Mouse (Mus musculus) thymus, postnatal 4 days (tissue): ENCODE measurements at regions not wholly inside any gene's neighbourhood (a gene's known extent, or its start where the extent isn't known, plus 50 kb on each side); places are given as distances from the start of the nearest gene placed in this dataset.

Experiments
- DNase-seq: peaks from one replicate; pipeline ENCODE4 v3.0.0; 2021

- no peak for DNase-seq
These were observed 279.5 kb upstream of the Zfp703 start for GRCm38 (mm10) chr8:26697579-26698084.

DNA sequence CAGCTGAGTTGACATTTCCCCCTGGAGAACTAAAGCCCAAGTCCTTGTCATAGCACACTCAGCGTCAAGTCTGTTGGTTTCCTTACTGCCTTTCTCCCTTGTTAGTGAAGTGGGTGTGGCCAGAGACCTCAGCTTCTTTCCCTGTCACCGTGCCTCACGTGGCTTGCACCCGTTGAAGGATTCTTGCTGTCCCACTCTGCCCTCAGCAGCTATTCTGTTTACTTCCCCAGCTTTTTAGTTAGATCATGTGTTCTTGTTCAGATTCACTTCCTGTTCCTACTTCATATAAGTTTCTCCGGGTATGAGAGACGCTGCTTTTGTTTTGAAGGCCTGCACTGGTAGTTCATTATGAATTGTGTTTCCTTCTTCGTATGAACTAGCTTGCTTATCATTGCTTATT lies 278.5 kb upstream of the Zfp703 start:
- peak; percentile 31 for DNase-seq

DNA sequence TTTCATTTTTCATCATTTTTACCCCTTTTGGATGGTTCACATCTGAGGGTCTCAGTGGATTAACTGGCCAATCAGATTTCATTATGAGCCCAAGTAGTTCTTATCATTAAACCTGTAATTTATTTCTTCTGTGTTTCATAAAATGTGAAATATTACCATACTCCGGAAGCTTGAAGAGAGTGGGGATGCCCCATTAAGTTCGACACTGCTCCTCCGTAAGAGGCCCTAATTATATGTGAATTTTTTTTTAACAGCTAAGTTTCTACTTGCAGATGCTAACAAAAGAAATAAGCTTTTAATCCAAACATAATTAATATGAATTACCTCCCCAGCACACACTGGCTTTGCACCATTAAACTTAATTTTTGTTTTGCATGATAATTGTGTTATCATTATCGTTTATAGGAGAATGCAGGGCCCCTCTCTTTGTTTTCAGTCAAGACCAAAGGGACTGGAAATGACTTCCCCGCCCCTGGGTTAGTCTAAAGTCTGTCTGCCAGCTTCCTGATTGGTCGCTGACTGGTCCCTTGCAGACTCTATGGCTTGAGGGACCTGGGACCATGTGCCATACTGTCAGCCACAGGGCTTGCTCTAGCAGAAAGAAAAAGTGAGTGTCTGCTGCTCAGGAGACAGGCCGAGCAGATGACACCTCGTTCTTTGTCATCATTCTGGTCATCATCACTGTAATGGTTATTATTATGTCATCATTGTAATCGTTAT lies 270.9 kb upstream of the Zfp703 start:
- no peak for DNase-seq

GRCm38 (mm10) chr8:26706768-26707156 lies 270.4 kb upstream of the Zfp703 start:
- DNase-seq, result no peak

DNA sequence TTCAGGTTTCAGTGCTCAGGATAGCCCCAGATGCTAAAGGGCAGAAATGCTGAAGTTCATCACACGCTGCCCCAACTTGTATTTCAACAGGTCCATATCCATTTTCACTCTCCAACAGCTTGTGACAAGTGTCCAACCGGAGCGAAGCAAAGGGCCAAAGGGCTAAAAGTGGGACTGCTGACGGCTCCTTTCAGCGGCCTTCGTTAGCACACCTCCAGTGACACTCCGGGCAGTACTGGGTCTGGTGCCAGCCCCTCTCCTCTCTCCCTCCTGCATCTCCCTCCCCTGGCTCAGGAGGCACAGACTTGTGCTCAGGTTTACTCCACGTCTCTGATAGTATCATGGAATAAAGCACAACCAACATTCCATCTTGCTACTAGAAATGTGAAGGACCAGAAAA lies 263.3 kb upstream of the Zfp703 start:
- no peak for DNase-seq

GRCm38 (mm10) chr8:26714714-26715113 lies 262.4 kb upstream of the Zfp703 start:
- DNase-seq, result no peak

DNA sequence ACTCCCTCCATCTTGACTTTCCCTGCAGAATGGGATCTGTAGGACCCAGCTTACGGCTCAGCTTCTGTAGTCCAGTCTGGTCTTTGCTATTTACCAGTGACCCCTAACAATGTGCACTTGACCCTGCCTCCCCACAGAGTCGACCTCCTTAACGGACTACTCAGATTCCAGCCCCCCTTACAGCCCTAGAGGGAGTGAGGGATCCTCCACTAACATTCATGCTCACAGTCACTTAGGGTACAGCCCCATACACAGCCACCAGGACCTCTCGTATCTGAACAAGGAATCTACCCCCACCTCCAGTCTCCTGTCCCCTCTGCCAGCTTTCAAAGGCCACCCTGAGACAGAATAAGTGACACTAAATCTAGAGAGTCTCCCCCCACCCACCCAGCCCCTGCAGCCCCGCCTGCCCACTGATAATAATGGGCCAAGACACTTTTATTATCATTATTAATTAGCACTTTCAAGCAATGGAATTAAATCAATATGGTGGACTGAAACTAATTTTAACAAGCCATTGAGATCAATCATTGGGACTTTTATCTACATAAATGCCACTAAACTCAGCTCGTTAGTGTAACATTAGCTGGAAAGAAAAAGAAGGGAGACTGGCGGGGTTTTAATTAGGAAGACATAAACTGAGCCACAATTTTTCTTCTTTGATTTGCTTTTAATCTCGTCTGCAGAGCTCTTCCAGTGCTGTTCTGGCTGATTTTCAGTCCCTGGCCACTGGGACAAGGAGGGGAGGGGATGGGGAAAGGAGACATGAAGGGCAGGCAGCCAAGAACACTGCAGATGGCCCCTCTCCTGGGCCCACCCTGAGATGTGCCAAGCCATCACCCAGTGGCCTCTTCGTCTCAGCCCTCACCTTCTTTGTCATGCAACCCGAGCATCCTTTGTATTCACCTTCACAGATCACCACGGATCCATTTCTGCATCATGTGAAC lies 258.4 kb upstream of the Zfp703 start:
- no peak for DNase-seq

DNA sequence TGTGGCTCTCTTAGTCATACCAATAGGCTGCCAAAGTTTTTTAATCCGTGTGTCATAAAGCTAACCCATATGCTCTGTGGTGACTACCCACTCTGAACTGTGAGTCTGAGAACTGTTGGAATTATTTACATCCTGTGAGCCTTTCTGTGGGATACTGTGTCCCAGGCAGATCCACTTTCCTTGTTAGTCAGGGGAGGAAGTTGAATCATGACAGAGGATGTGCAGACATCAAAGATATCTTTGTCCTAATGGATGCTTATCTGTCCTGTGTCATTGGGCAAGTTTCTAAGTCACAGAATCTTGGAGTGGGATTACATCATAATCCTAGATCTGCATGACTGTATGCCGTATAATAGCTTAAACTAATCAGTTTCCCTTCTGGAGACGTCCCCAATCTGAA lies 254.4 kb upstream of the Zfp703 start:
- DNase-seq, result no peak

GRCm38 (mm10) chr8:26724628-26725027 lies 252.5 kb upstream of the Zfp703 start:
- no peak for DNase-seq

DNA sequence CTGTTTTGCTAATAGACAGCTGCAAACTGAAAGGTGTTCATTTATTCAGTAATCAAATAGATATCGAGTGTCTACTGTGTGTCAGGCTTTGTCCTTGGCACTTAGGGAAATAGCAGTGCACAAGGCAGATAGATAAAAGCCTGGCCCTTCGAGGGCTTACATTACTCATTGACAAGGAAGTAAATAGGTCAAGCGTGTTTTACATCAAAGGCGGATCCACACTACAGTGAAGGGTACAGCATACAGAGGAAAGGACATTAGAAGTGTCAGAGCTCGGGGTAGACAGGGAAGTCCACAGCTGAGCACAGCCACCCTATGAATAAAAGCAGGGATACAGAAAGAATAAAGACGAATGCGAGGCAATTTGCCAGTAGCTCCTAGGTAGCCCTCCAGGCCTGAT lies 251.6 kb upstream of the Zfp703 start:
- DNase-seq, result no peak

GRCm38 (mm10) chr8:26729351-26729750 lies 247.8 kb upstream of the Zfp703 start:
- DNase-seq, result no peak

GRCm38 (mm10) chr8:26731111-26731510 lies 246.0 kb upstream of the Zfp703 start:
- DNase-seq, result no peak

DNA sequence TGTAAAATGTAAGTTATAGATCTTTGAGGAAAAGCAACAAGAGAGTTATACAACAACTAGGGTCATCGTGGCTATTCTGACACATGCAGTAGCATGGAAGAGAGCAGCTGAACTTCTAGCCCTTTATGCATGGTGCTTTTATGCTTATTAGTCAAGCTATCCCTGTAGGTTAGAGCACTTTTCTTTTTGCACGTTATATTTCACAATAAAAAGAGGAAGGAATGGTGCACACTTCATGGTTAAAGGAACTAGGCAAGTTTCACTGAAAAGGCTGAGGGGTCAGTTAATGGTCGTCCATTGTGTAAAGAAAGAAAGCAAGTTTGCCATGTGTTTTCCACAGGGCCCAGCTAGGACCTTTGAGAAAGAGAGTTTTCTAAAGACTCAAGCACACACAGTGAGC lies 232.7 kb upstream of the Zfp703 start:
- no peak for DNase-seq

DNA sequence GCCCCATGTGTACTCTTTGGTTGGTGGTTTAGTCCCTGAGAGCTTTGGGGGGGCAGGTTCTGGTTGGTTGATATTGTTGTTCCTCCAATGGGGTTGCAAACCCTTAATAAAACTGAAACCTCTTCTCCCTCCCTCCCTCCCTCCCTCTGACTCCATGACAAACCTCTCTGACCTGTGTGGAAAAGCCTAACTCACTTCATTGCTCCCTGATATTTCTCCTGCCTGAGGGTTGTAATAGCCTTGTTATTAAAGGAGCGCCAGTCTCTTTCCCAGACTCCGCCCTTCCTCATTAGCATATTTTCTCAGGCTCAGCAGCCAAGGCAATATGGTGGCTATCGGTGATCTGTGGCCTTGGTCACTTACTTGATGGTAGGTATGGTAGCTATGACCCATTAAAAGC lies 230.3 kb upstream of the Zfp703 start:
- DNase-seq, result no peak

- no peak for DNase-seq
These were observed 229.7 kb upstream of the Zfp703 start for GRCm38 (mm10) chr8:26747241-26747972.

DNA sequence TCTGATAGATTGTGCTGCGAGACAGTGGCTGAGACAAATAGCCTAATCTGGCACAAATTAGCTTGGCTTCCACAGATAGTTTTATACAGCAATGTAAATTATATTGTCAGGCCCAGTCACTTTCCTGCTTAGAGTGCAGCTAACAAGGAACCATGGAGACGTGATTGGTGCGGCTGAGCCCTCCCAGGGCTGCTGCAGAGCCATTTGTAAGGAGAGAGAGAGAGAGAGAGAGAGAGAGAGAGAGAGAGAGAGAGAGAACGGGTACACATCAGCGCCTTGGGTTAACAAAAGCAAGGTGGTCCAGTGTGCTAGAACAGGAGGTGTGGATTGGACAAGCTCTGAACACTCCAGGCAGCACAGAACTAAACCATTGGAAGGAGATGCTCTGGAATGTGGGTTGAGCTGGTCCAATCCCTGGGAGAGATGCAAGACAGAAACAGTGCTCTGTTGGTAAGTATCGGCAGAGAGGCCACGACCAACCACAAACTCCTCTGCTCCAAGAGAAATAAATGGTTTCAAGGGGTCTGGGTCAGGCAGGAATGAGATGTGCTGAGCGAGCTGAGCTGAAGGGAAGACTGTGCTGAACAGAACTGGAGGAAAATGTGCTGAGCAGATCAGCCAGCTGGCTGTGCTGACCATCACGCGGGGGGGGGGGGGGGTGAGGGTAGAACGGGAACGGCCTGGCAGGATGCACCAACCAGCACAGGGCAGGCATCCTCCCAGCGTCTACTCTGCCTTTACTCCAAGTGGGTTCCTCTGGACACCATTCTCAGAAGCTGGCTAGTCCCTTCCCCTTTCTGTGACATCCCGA lies 228.8 kb upstream of the Zfp703 start:
- DNase-seq, result no peak

- no peak for DNase-seq
These were observed 228.2 kb upstream of the Zfp703 start for GRCm38 (mm10) chr8:26748972-26749291.

- no peak for DNase-seq
These were observed 227.0 kb upstream of the Zfp703 start for GRCm38 (mm10) chr8:26750120-26750519.

DNA sequence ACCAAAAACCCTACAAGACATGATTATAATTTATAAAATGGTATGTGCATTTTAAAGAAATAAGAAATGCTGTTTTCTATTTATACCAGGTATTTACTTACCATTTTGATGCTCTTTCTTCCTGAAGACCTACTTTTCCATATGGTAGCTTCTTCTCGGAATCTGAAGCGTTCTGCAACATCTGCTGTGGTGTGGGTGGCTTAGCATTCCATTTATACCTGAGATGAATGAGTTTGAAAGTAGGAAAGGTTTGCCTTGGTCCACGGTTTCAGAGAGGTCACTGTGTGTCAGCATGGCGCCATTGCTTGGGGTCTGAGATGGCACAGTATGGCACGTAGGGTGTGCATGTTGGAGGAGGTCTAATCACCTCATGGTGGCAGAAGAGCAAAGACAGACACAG lies 225.5 kb upstream of the Zfp703 start:
- DNase-seq, result no peak

GRCm38 (mm10) chr8:26756452-26756851 lies 220.7 kb upstream of the Zfp703 start:
- no peak for DNase-seq

DNA sequence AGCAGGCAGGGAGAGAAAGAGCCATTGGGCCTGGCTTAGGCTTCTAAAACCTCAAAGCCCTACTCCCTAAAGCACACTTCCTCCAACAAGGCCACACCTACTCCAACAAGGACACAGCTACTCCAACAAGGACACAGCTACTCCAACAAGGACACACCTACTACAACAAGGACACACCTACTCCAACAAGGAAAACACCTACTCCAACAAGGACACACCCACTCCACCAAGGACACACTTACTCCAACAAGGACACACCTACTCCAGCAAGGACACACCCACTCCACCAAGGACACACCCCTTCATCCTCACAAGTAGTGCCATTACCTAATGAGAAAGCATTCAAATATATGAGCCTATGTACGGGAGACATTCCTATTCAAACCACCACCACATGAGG lies 216.4 kb upstream of the Zfp703 start:
- DNase-seq, result no peak

GRCm38 (mm10) chr8:26762942-26763778 lies 214.0 kb upstream of the Zfp703 start:
- no peak for DNase-seq
